Mouse (Mus musculus): ENCODE results near the gene Card11. TPM values are rescaled to one million over a fixed set of nuclear protein-coding genes. Genes with fewer than 3 reads are reported as not detected.

Gene Card11
- 0.10 and 0.33 TPM in 2 replicates for polyA plus RNA-seq (2016; fragmentation: Nextera tagmentation; extraction: Ambion mirVana)

DNA sequence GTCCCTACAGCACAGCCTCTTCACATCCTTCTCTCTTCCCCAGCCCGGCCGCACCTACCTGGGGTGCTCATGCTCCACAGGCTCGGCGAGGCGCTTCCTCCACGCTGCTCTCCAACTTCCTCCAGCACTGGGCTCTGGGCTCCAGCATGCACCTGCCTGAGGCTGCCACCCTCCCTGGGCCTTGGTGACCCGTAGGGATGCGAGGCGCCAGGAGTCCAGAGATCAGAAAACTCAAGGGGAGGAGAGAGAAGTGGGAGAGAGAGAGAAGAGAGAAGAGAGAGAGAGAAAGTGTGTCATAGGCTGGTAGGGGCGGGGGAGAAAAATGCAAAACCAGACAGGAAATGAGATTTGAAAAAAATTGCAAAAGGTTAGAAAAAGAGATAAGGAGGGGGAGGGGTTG lies at the start of gene Card11:
Card11 (minus strand) TSS at position 234 of the 400 bp plus-strand sequence.
- H3K4me1 ChIP-seq: no peaks in the 10 kb centered on the region
- H3K4me2 ChIP-seq: no peak within 1 kb of the TSS
- H3K27me3 ChIP-seq (replicated peaks): no peaks in the 10 kb centered on the region
- H3K36me3 ChIP-seq: no peaks in the 10 kb centered on the region
- ATAC-seq: no peak
- no peaks in the 10 kb centered on the region for H3K9me3 ChIP-seq (replicated peaks)
- H3K4me3 ChIP-seq: no peak within 1 kb of the TSS
- 34% methylated on average over 10 of the region's 10 CpGs for WGBS (ENCODE audit: insufficient replicate concordance)
- H3K27ac ChIP-seq: no peak within 1 kb of the TSS
- H3K9ac ChIP-seq: no peak within 1 kb of the TSS

DNA sequence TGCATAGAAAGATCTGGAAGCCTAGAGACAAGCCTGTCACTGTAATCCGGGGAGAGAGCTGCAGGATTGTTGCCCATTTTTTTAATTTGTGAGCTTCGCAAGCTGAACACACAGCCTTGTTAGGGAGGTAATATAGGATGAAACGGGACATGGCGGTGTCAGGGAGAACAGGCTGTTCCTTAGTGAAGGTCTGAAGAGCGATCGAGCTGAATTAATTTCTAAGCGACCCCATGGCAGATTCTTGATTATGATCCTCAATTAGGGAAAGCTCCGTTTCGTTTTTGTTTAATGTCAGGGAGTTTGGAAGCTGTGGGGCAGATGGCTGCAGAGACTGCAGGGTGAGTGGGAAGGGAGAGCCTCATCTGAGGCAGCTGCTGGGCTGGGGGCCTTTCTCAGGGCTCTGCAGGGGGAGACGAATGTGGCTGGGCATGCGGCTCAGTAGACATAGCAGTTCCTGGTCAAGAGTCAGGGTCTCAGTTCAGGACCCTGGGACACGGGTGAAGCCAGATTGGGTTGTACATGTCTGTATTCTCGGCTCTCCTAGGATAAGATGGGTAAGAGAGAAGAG lies 47.4 kb upstream of the Card11 start:
- Histone ChIP-seq H3K36me3 (no peaks in the 10 kb centered on the region), H3K9me3 (replicated peaks) (peaks cover 9% of the 10 kb centered on the region), H3K4me3 (no peak overlapping the region), H3K27ac (no peak overlapping the region), H3K27me3 (replicated peaks) (no peaks in the 10 kb centered on the region), H3K9ac (no peak overlapping the region), H3K4me1 (no peaks in the 10 kb centered on the region), H3K4me2 (no peak overlapping the region)
- WGBS (ENCODE audit: insufficient replicate concordance): 71% methylated on average over 13 of the region's 13 CpGs
- ATAC-seq: no peak

DNA sequence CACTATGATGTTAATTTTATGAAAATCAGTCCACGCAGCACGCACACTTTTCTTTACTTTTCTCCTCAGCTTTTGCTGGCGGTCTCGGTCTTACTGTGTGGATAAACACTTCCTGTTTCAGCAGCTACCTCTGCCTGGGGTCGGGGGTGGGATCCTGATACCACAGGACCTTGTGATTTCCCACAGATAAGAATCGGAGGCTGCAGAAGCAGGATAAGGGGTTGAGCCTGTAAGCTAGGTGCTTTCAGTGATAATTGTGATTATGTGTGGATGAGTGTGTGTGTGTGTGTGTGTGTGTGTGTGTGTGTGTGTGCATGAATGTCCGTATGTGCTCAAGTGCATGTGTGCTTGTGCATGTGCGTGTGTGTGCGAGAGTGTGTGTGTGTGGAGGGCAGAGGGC lies 44.6 kb upstream of the Card11 start:
- H3K36me3 ChIP-seq: no peaks in the 10 kb centered on the region
- no peak for ATAC-seq
- no peak overlapping the region for H3K4me2 ChIP-seq
- no peak overlapping the region for H3K27ac ChIP-seq
- no peaks in the 10 kb centered on the region for H3K4me1 ChIP-seq
- H3K4me3 ChIP-seq: no peak overlapping the region
- 29% methylated on average over 9 of the region's 9 CpGs for WGBS (ENCODE audit: insufficient replicate concordance)
- no peaks in the 10 kb centered on the region for H3K9me3 ChIP-seq (replicated peaks)
- no peaks in the 10 kb centered on the region for H3K27me3 ChIP-seq (replicated peaks)
- H3K9ac ChIP-seq: no peak overlapping the region

DNA sequence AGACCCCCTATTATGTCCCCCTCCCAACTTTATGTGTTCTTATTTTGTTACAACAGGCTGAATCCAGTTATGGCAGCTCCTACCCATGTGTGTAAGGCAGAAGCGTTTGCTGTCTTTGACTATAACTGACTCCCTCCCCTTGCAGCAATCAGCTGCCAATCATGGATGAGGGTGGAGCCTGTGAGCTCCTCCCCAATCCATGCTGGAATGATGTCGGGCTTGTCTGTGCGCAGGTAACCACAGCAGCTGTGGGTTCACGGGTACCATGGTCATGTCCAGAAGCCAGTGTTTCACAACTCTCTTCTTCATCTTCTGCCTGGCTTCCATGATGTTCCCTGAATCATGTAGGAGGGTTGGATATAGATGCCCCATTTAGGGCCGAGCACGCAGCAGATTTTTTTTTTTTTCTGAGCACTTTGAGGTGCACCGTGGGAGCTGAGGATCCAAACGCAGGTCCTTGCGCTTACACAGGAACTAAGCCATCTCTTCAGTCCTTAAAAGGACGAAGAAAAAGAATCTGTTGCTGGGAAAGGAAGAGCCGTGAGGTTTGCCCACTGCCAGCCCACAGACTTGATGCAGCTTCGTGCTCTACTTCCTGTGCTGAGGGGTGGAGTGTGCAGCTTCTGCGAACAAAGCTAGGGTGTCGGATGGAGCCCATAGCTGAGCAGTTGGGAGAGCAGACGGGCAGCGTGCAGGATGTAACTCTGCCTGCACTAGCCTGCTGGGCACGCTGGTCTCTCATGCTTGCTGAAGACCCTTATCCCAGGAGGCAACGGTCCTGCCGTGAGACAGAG lies 43.5 kb upstream of the Card11 start:
- ATAC-seq: no peak
- Histone ChIP-seq H3K36me3 (no peaks in the 10 kb centered on the region), H3K4me2 (peak overlapping the region; percentile 3; the same call in 1 of the 2 replicates), H3K9ac (no peak overlapping the region), H3K27ac (no peak overlapping the region), H3K4me3 (no peak overlapping the region), H3K27me3 (replicated peaks) (no peaks in the 10 kb centered on the region), H3K4me1 (no peaks in the 10 kb centered on the region), H3K9me3 (replicated peaks) (no peaks in the 10 kb centered on the region)
- 21% methylated on average over 19 of the region's 19 CpGs for WGBS (ENCODE audit: insufficient replicate concordance)

DNA sequence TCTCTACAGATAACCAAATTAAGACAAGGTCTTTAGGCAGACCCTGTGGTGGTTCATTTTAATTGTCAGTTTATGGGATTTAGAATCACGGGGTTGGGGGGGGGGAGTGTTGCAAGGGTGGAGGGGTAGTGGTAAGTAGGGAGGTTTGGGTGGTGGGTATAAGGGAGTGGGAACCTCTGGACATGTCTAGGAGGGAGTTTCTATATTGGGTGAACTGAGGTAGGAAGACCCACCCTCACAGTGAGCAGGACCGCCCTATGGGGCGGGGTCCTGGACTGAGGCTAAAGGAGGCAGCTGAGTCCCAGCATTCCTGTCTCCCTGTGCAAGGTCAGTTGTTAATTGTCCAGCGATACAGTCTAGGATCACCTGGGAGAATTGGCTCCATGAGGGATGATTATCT lies 42.0 kb upstream of the Card11 start:
- 66% methylated on average over 4 of the region's 4 CpGs for WGBS (ENCODE audit: insufficient replicate concordance)
- H3K9ac ChIP-seq: no peak overlapping the region

DNA sequence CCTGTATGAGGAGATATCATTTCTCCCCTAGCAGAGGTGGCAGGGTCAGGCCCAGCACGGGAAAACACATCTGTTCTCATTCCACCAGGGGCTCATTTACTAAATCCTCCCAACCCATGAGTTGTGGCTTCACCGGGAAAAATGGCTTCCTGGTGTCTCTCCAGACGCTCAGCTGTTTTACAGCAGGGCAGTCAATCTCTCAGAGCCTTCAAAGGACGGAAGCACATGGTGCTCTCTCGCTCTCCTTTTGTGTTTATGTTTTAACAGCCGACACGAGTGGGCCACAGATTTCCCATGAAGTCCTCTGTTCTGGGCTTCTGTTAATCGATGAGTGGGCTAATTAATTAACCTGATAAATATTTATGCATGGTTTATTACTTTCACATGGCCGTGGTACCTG lies 40.5 kb upstream of the Card11 start:
- WGBS (ENCODE audit: insufficient replicate concordance): 62% methylated on average over 9 of the region's 9 CpGs
- no peaks in the 10 kb centered on the region for H3K27me3 ChIP-seq (replicated peaks)
- H3K9me3 ChIP-seq (replicated peaks): no peaks in the 10 kb centered on the region
- H3K9ac ChIP-seq: no peak overlapping the region
- H3K4me1 ChIP-seq: no peaks in the 10 kb centered on the region
- ATAC-seq: no peak
- no peaks in the 10 kb centered on the region for H3K36me3 ChIP-seq
- H3K4me3 ChIP-seq: no peak overlapping the region
- no peak overlapping the region for H3K4me2 ChIP-seq
- no peak overlapping the region for H3K27ac ChIP-seq

More for the DNA sequence above, 42.0 kb upstream of the Card11 start:
- ATAC-seq: no peak
- Histone ChIP-seq H3K27ac (no peak overlapping the region), H3K36me3 (no peaks in the 10 kb centered on the region), H3K4me2 (no peak overlapping the region), H3K27me3 (replicated peaks) (no peaks in the 10 kb centered on the region), H3K9me3 (replicated peaks) (no peaks in the 10 kb centered on the region), H3K4me3 (no peak overlapping the region), H3K4me1 (no peaks in the 10 kb centered on the region)

DNA sequence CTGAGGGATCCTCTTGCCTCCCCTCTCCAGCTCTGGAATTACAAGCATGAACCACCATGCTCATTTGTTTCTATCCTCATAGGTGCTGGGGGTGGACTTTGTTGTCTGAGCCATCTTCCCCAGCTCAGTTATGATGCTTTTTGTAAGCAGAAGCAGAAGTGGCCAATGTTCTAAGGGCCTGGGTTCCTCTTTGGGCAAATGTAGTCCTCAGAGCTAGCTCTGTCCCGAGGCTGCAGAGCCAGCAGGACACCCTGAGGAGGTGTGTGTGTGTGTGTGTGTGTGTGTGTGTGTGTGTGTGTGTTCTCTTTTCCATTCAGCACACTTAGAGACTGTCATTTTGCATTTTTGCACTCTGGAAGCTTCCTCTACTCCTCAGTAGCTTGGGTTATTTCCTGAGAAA lies 38.0 kb upstream of the Card11 start:
- no peak overlapping the region for H3K4me3 ChIP-seq
- ATAC-seq: no peak
- H3K27ac ChIP-seq: no peak overlapping the region
- H3K9ac ChIP-seq: no peak overlapping the region
- 23% methylated on average over 1 of the region's 1 CpGs for WGBS (ENCODE audit: insufficient replicate concordance)
- H3K4me1 ChIP-seq: no peaks in the 10 kb centered on the region
- H3K4me2 ChIP-seq: no peak overlapping the region
- H3K9me3 ChIP-seq (replicated peaks): no peaks in the 10 kb centered on the region
- H3K27me3 ChIP-seq (replicated peaks): no peaks in the 10 kb centered on the region
- H3K36me3 ChIP-seq: no peaks in the 10 kb centered on the region

DNA sequence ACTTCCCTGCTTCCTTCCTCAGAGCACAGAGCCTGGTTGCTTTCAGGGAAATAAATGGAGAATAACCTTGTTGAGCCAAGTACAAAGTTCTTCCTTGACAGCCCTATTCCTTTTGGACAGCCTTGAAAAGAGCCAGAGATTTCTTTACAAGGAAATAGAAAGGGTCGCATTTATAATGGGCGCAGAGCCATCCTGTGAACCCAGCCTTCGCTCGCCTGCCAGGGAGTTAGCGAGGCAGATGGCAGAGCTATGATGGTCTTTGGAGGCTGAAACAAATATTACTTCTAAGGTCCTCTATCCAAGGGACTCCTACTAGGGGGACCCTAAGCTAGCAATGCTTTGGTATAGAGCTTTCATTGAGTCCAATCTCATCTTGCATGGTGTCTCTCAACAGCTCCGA lies 35.0 kb upstream of the Card11 start:
- H3K4me3 ChIP-seq: no peak overlapping the region
- no peak overlapping the region for H3K27ac ChIP-seq
- no peaks in the 10 kb centered on the region for H3K9me3 ChIP-seq (replicated peaks)
- no peak for ATAC-seq
- no peak overlapping the region for H3K9ac ChIP-seq
- no peaks in the 10 kb centered on the region for H3K27me3 ChIP-seq (replicated peaks)
- no peak overlapping the region for H3K4me2 ChIP-seq
- WGBS (ENCODE audit: insufficient replicate concordance): 76% methylated on average over 6 of the region's 6 CpGs
- no peaks in the 10 kb centered on the region for H3K4me1 ChIP-seq
- no peaks in the 10 kb centered on the region for H3K36me3 ChIP-seq

DNA sequence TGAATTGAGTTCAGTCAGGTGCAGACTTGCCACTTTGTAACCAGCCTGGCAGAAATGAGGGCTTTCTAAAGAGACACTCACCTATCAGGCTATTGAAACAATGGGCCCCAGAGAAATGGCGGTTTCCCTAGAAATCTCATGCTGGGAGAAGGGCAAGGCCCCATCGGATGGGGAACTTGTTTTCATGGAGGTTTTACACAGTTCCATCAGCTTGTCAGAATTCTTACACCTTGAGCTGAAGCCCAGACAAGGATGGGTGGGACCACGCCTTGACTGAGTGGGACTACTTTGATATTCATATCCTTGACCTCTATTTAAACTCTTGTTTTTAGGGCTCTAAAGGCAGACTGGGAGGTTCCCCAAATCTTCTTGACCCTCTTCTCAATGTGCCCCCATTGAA lies 33.9 kb upstream of the Card11 start:
- Histone ChIP-seq H3K27ac (no peak overlapping the region), H3K9ac (no peak overlapping the region)
- 58% methylated on average over 3 of the region's 3 CpGs for WGBS (ENCODE audit: insufficient replicate concordance)

DNA sequence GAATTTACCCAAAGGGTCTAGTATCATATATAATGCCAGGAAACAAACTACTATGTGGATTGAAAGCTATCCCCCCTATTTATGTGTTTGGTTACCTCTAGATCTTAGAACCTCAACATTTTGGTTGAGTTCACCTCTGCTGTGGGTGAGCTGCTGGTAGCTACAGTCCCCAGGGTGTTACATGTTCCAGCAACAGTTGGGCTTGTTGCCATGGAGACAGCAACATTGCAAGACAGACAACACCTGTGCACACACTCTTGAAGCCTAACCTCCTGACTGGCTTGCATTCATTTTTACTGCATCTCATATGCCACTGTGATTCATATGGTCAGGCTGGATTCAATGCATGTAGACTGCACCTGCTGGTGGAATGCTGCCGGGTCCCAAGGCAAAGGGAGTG lies 32.6 kb upstream of the Card11 start:
- no peak overlapping the region for H3K4me3 ChIP-seq
- H3K4me2 ChIP-seq: no peak overlapping the region
- H3K9me3 ChIP-seq (replicated peaks): no peaks in the 10 kb centered on the region
- H3K9ac ChIP-seq: no peak overlapping the region
- no peaks in the 10 kb centered on the region for H3K27me3 ChIP-seq (replicated peaks)
- H3K4me1 ChIP-seq: no peaks in the 10 kb centered on the region
- no peaks in the 10 kb centered on the region for H3K36me3 ChIP-seq
- no peak overlapping the region for H3K27ac ChIP-seq
- WGBS (ENCODE audit: insufficient replicate concordance): 81% methylated on average over 1 of the region's 1 CpGs
- ATAC-seq: no peak

More for the DNA sequence above, 33.9 kb upstream of the Card11 start:
- Histone ChIP-seq H3K4me2 (no peak overlapping the region), H3K4me1 (no peaks in the 10 kb centered on the region), H3K36me3 (no peaks in the 10 kb centered on the region), H3K4me3 (no peak overlapping the region), H3K27me3 (replicated peaks) (no peaks in the 10 kb centered on the region), H3K9me3 (replicated peaks) (no peaks in the 10 kb centered on the region)
- no peak for ATAC-seq

DNA sequence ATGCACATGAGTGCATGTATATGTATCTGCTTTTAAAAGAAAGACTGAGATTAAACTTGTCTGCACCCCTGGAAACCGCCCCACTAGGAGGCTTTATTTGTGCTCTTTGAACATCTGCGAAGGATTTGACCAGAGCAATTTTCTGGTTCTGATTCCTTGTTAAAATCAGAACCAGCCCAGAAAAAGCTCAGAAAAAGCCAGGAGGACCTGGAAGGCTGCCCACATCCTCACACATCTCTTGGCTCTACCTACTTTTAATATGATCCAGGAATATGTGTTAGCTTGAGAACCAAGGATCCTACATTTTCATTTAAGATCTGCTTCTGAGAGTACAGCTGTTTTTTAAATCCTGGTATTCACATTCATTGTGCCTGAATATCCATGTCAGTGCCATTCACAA lies 29.0 kb upstream of the Card11 start:
- Histone ChIP-seq H3K4me1 (no peaks in the 10 kb centered on the region), H3K4me3 (no peak overlapping the region), H3K9ac (no peak overlapping the region), H3K27ac (no peak overlapping the region), H3K36me3 (no peaks in the 10 kb centered on the region), H3K4me2 (no peak overlapping the region), H3K9me3 (replicated peaks) (no peaks in the 10 kb centered on the region), H3K27me3 (replicated peaks) (no peaks in the 10 kb centered on the region)
- WGBS (ENCODE audit: insufficient replicate concordance): 78% methylated on average over 2 of the region's 2 CpGs
- ATAC-seq: no peak

DNA sequence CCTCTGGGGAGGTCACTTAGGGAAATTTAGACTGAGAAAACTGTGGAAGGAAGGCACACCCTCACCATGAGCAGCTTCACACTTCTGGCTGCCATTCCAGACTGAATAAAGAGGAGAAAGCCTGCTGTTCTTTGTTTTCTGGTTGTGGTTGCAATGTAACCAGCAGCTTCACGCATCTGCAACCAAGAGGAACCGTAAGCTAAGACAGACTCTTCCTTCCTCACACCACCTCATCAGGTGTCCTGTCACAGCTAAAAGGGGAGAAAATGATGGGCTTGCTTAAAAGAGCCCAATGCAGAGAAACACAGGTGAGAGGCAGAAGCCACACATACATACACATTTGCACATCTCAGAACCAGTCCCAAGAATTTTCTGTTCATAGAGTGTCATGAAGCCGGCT lies 25.3 kb upstream of the Card11 start:
- H3K36me3 ChIP-seq: no peaks in the 10 kb centered on the region
- H3K4me1 ChIP-seq: no peaks in the 10 kb centered on the region
- no peak overlapping the region for H3K4me2 ChIP-seq
- 0 out of 2 replicates have a peak, but pooled peaks cover 2% of the 10 kb centered on the region for H3K9me3 ChIP-seq (replicated peaks)
- no peak overlapping the region for H3K9ac ChIP-seq
- WGBS (ENCODE audit: insufficient replicate concordance): 74% methylated on average over 3 of the region's 3 CpGs
- H3K27ac ChIP-seq: no peak overlapping the region
- ATAC-seq: no peak
- H3K4me3 ChIP-seq: no peak overlapping the region
- no peaks in the 10 kb centered on the region for H3K27me3 ChIP-seq (replicated peaks)
